Mouse (Mus musculus) E14TG2a.4 (cell line): ENCODE results near the gene Cacna1a.

ENCODE experiments used
- CTCF ChIP-seq: conservative IDR thresholded peaks from 2 replicates; pipeline ENCODE4 v1.5.1; 2014; ENCODE audit warnings: low read length
- NANOG ChIP-seq: IDR thresholded peaks from 2 replicates; pipeline ENCODE4 v1.6.1; 2014; ENCODE audit warnings: borderline replicate concordance, low read length, mixed read lengths
- POU5F1 ChIP-seq: IDR thresholded peaks from 2 replicates; pipeline ENCODE4 v1.6.1; 2014; ENCODE audit warnings: low read length, borderline replicate concordance

- TF ChIP-seq CTCF = peak; percentile 90
- no peak for TF ChIP-seq POU5F1
- TF ChIP-seq NANOG = no peak
Measured at GRCm38 (mm10) chr8:84594099-84594780, 206.0 kb downstream of the Cacna1a start.
